Mouse (Mus musculus): Measurements from ENCODE around the gene Ppm1g. TPM values are rescaled to one million over a fixed set of nuclear protein-coding genes. Genes with fewer than 3 reads are reported as not detected.
A peak's percentile ranks its signal among the peaks of the same experiment; 100 is the strongest.

Gene Ppm1g
- polyA plus RNA-seq, 1 experiment from 2014 or later, result 182 TPM

DNA sequence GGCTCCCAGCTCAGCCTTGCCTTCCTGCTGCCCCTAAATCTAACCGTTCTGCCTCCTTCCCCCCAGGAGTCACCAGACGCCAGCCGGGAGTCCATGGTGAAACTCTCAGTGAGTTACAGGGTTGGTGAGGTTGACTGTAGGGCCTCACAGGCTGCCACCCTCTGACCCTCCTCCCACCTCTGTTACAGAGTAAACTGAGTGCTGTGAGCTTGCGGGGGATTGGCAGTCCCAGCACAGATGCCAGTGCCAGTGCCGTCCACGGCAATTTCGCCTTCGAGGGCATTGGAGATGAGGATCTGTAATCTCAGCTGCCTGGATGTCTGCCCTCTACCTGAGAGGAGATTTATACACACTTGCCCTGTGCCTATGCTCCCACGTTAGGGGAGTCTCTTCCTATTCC, 22.3 kb downstream of the Ppm1g start:
- Histone ChIP-seq H3K4me1 (replicated peaks) (peaks cover 35% of the 10 kb centered on the region), H3K27me3 (no peaks in the 10 kb centered on the region), H3K4me3 (no peak overlapping the region), H3K36me3 (peaks cover 63% of the 10 kb centered on the region), H3K27ac (replicated peaks) (no peak overlapping the region), H3K4me2 (no peak overlapping the region), H3K9ac (no peak overlapping the region), H3K9me3 (0 out of 2 replicates have a peak, but pooled peaks cover 4% of the 10 kb centered on the region)
- no peak for ATAC-seq (ENCODE audit: low FRiP score, low read depth)
- 81% methylated on average over 9 of the region's 9 CpGs for WGBS

GRCm38 (mm10) chr5:31197072-31197471, 23.4 kb downstream of the Ppm1g start:
- no peaks in the 10 kb centered on the region for H3K27me3 ChIP-seq
- H3K9me3 ChIP-seq, result 0 out of 2 replicates have a peak, but pooled peaks cover 4% of the 10 kb centered on the region
- H3K27ac ChIP-seq (replicated peaks), result no peak overlapping the region
- no peak for ATAC-seq (ENCODE audit: low FRiP score, low read depth)
- H3K4me2 ChIP-seq, result no peak overlapping the region
- WGBS, result 94% methylated on average over 12 of the region's 12 CpGs
- peaks cover 57% of the 10 kb centered on the region for H3K36me3 ChIP-seq
- no peak overlapping the region for H3K9ac ChIP-seq
- H3K4me3 ChIP-seq, result no peak overlapping the region
- H3K4me1 ChIP-seq (replicated peaks), result peaks cover 31% of the 10 kb centered on the region

DNA sequence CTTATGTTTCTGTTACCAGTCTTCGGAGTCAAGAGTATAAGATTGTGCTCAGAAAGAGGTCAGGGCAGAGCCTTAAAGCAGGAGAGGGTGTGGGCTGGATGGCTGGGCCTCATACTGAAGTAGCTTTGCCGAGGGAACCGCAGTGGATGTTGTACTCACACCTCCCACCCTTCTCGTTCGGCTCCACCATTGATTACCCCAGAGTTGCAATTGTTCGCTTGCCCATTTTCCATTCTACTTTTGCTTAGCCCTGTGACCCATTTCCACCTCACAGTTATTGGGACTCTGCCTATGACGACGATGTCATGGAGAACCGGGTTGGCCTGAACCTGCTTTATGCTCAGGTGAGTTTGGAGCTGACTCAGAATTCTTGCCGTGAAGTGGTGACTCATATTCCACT, 24.3 kb downstream of the Ppm1g start:
- Histone ChIP-seq H3K9me3 (0 out of 2 replicates have a peak, but pooled peaks cover 4% of the 10 kb centered on the region), H3K27me3 (no peaks in the 10 kb centered on the region), H3K4me1 (replicated peaks) (peaks cover 33% of the 10 kb centered on the region), H3K27ac (replicated peaks) (no peak overlapping the region), H3K9ac (no peak overlapping the region), H3K36me3 (peaks cover 57% of the 10 kb centered on the region), H3K4me2 (no peak overlapping the region), H3K4me3 (no peak overlapping the region)
- no peak for ATAC-seq (ENCODE audit: low FRiP score, low read depth)
- WGBS, result 96% methylated on average over 10 of the region's 10 CpGs

DNA sequence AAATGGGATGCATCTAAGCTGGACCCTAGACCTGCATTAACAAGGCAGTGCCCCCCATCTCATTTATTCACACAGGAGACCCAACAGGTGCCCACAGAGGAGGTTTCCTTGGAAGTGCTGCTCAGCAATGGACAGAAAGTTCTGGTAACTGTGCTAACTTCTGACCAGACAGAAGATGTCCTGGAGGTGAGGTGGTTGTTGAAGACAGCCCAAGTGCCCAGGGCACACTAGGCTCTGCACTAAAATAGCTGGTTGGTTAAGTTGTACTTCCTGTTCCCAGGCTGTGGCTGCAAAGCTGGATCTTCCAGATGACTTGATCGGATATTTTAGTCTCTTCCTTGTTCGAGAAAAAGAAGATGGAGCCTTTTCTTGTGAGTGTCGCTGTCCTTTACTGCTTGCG, 24.8 kb downstream of the Ppm1g start:
- Histone ChIP-seq H3K4me3 (no peak overlapping the region), H3K4me2 (no peak overlapping the region), H3K9me3 (0 out of 2 replicates have a peak, but pooled peaks cover 4% of the 10 kb centered on the region), H3K4me1 (replicated peaks) (peaks cover 27% of the 10 kb centered on the region), H3K27me3 (no peaks in the 10 kb centered on the region), H3K36me3 (peaks cover 62% of the 10 kb centered on the region), H3K9ac (no peak overlapping the region), H3K27ac (replicated peaks) (no peak overlapping the region)
- ATAC-seq (ENCODE audit: low FRiP score, low read depth), result no peak
- WGBS, result 91% methylated on average over 4 of the region's 4 CpGs

DNA sequence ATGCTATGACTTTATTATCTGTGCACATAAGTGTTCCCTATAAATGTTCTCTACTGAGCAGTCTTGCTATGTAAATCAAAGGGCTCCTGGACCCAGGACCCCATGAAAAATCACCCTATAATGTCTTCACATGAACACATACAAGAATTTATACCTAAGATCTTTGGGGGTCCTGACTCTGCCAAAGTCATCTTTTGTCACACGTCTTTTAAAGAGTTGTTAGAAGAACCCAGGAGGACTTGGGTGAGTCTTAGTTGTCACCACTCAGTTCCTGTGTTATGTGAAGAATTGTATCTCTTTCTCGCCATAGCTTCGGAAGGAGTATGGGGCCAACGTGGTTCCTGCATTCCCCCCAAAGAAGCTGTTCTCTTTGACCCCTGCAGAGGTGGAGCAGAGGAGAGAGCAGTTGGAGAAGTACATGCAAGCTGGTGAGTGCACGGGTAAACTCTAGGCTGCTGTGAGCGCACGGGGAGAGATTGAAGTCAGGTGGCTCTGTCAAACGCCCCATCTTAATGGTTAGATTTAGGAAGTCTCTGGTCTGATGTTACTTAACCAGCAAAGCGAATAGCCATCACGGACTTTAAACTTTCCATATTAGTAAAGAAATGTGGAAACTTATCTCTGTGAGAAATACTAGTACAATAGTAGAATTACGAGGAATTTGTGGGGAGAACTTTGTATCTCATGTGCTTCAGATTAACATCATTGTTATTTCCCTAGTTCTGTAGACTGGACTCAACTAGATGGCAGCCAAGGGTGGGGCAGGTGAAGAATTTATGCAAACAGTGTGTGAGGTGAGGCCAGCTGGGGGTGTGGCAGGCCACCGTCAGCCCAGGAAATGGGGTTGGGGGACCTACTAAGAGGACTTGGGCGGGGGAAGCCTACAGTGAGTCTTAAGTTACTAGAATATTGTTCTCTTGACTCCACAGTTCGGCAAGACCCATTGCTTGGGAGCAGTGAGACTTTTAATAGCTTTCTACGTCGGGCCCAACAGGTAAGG, 25.7 kb downstream of the Ppm1g start:
- Histone ChIP-seq H3K4me3 (peak overlapping the region; percentile 72; the same call in 1 of the 2 replicates), H3K27me3 (no peaks in the 10 kb centered on the region), H3K4me2 (peak overlapping the region; percentile 75; the same call in 1 of the 2 replicates), H3K36me3 (peaks cover 64% of the 10 kb centered on the region), H3K9me3 (no peaks in the 10 kb centered on the region), H3K27ac (replicated peaks) (no peak overlapping the region), H3K9ac (no peak overlapping the region), H3K4me1 (replicated peaks) (peaks cover 21% of the 10 kb centered on the region)
- no peak for ATAC-seq (ENCODE audit: low FRiP score, low read depth)
- 93% methylated on average over 16 of the region's 16 CpGs for WGBS

DNA sequence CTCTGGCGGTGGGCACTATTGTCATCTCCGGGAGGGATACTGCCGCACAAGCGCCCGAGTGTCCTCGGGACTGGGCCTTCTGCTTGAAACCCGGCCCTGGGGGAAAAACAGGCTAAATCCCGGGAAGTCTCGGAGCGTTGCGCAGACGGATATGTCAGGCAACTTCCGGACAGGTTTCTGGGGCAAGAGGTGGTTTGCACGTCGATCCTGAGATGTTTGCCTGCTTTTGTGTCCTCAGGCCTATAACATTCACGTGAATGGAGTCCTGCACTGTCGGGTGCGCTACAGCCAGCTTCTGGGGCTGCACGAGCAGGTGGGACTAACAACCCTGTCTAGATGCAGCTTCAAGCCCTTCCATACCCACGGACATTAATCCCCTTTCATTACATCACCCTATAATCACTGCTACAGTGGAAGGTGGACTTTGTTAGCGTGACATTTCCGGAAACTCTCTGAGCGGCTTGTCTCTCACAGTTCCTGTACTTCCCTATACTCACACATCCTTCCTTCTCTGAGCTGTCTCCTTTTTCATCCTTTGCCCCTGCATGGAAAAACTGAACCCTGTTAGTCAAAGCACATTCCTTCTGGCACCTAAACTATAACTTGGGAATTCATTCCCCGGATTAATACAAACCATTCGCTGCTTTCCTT, 26.7 kb downstream of the Ppm1g start:
- H3K36me3 ChIP-seq, result peaks cover 60% of the 10 kb centered on the region

GRCm38 (mm10) chr5:31192939-31193630, 27.4 kb downstream of the Ppm1g start, which contains the start of the genes Snx17 and Eif2b4:
Gene Snx17 (plus strand): TSS chr5:31193227.
Gene Eif2b4 (minus strand): TSS chr5:31193430.
- Histone ChIP-seq H3K4me3 (peak within 1 kb of the TSS; percentile 72), H3K27ac (replicated peaks) (peak within 1 kb of the TSS; percentile 87), H3K9ac (peak within 1 kb of the TSS; percentile 87), H3K4me2 (peak within 1 kb of the TSS; percentile 75), H3K27me3 (no peaks in the 10 kb centered on the region), H3K36me3 (peaks cover 60% of the 10 kb centered on the region), H3K9me3 (no peaks in the 10 kb centered on the region), H3K4me1 (replicated peaks) (peaks cover 21% of the 10 kb centered on the region)
- under 1% methylated on average over 48 of the region's 48 CpGs for WGBS
- ATAC-seq (ENCODE audit: low FRiP score, low read depth), result peak; percentile 97

More for the DNA sequence above, 26.7 kb downstream of the Ppm1g start:
- Histone ChIP-seq H3K4me3 (peak overlapping the region; percentile 72), H3K9ac (peak overlapping the region; percentile 87), H3K9me3 (no peaks in the 10 kb centered on the region), H3K4me1 (replicated peaks) (peaks cover 21% of the 10 kb centered on the region), H3K27me3 (no peaks in the 10 kb centered on the region), H3K4me2 (peak overlapping the region; percentile 75), H3K27ac (replicated peaks) (peak overlapping the region; percentile 87)
- no peak for ATAC-seq (ENCODE audit: low FRiP score, low read depth)
- 14% methylated on average over 25 of the region's 25 CpGs for WGBS

DNA sequence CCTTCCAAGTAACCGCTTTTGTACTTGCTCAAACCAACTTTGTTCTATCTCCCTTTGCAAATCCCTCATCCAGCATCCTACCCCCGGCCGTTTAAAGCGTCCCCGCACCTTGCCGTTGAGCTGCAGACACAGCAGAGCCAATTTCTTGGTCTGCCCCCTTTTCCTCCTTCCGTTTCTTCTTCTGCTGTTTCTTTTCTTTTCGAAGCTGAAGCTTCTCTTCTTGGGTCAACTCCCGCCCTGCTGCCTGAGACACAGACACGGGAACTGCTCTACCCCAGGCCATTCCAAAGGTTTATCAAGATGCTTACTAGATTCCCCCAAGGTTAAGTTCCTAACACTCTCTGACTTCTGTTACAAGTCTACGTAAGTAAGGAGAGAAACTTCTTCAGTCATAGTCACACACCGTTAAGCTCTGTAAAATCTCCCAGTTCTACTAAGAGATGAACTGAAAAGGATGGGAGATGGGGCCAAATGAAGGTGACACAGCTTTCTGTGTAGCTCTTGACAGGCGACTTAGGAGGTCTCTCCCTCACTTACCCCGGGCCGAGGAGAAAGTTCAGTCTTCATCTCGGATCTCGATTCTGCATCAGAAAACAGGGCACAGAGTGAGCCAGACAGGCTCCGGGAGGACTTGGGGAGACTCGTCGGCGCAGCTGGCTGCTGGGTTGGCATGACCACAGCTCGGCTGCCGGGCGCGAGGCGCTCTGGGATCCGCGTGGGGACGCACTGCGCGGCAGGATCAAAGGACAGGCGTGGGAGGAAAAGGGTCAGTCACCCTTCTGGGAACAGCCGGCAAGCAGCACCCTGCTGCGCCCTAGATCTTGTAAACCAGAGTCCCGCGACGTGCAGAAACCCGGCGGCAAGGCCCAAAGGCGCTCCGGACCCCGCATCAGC, 28.2 kb downstream of the Ppm1g start:
- WGBS, result 15% methylated on average over 42 of the region's 42 CpGs
- peaks cover 60% of the 10 kb centered on the region for H3K36me3 ChIP-seq

GRCm38 (mm10) chr5:31190201-31190600, 30.3 kb downstream of the Ppm1g start:
- Histone ChIP-seq H3K27me3 (no peaks in the 10 kb centered on the region), H3K36me3 (peaks cover 45% of the 10 kb centered on the region), H3K9me3 (no peaks in the 10 kb centered on the region), H3K27ac (replicated peaks) (no peak overlapping the region), H3K4me2 (no peak overlapping the region), H3K9ac (no peak overlapping the region), H3K4me3 (no peak overlapping the region), H3K4me1 (replicated peaks) (peaks cover 21% of the 10 kb centered on the region)
- ATAC-seq (ENCODE audit: low FRiP score, low read depth), result no peak
- 87% methylated on average over 9 of the region's 9 CpGs for WGBS

More for the DNA sequence above, 28.2 kb downstream of the Ppm1g start:
- Histone ChIP-seq H3K4me3 (peak overlapping the region; percentile 72), H3K9ac (peak overlapping the region; percentile 74), H3K27ac (replicated peaks) (peak overlapping the region; percentile 87), H3K4me1 (replicated peaks) (peaks cover 21% of the 10 kb centered on the region), H3K4me2 (peak overlapping the region; percentile 75), H3K9me3 (no peaks in the 10 kb centered on the region), H3K27me3 (no peaks in the 10 kb centered on the region)
- ATAC-seq (ENCODE audit: low FRiP score, low read depth), result peak; percentile 59; the same call in 1 of the 2 replicates

DNA sequence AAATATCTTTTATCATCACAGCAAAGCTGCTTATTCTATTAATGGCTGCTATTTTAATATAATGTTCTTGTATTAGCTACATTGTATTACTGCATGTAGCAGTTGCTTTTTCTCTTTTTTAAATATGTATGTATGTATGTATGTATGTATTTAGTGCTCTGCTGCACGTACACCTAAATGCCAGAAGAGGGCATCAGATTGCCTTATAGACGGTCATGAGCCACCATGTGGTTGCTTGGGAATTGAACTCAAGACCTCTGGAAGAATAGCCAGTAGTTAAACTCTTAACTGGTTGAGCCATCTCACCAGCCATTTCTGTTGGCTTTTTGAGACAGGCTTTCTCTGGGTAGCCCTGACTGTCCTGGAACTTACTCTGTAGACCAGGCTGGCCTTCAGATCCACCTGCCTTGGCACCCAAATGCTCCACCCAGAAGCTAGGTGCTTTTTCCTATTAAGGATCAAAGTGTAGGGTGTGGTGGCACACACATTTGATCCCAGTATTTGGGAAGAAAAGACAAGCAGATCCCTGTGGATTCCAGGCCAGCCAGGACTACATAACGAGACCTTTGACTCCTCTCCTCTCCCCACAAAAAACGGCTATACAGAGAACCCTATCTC, 32.2 kb downstream of the Ppm1g start:
- Histone ChIP-seq H3K36me3 (peaks cover 41% of the 10 kb centered on the region), H3K27me3 (no peaks in the 10 kb centered on the region), H3K9me3 (no peaks in the 10 kb centered on the region), H3K9ac (no peak overlapping the region), H3K4me1 (replicated peaks) (peaks cover 10% of the 10 kb centered on the region), H3K4me2 (no peak overlapping the region), H3K27ac (replicated peaks) (no peak overlapping the region), H3K4me3 (no peak overlapping the region)
- 73% methylated on average over 4 of the region's 4 CpGs for WGBS
- no peak for ATAC-seq (ENCODE audit: low FRiP score, low read depth)
